Mouse (Mus musculus) G1E (cell line): ENCODE data around the gene Vav1.

Source experiments
- CTCF ChIP-seq: IDR thresholded peaks from 2 replicates; pipeline ENCODE4 v1.5.1; 2012; ENCODE audit warnings: low read depth, low read length, inconsistent platforms, mixed read lengths
- GATA1 ChIP-seq: IDR thresholded peaks from 2 replicates; pipeline ENCODE4 v1.6.1; 2012; ENCODE audit warnings: borderline replicate concordance, low read length, inconsistent platforms, mixed read lengths
- POLR2AphosphoS5 ChIP-seq: IDR thresholded peaks from 2 replicates; pipeline ENCODE4 v1.6.1; 2012; ENCODE audit warnings: low read depth, low read length, inconsistent platforms; ENCODE audit not compliant: insufficient replicate concordance

DNA sequence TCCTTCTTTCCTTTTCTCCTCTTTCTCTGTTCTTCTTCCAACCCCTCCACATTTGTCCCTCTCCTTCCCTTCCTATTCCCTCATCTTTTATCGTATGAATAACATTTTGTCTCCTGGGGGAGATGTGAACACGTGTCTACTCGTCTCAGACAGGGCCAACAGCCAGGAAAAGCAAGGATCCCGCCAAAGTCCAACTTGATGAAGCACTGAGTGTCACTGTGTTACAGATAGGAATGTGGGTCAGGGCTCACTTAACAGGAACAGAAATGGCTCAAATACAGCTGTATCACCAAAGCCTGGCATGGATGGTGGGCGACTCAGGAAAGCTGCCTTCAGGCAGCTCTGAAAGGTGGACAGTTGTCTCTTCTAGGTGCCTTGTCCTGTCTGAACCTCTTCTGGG is 10.4 kb downstream of the Vav1 start:
- no peak for TF ChIP-seq CTCF
- no peak for TF ChIP-seq POLR2AphosphoS5
- TF ChIP-seq GATA1, result no peak
